Mouse (Mus musculus): ENCODE data around the gene Olfr523. TPM values are rescaled to one million over a fixed set of nuclear protein-coding genes. Genes with fewer than 3 reads are reported as not detected.

The Olfr523 gene
- polyA plus RNA-seq, 1 experiment, result not detected

DNA sequence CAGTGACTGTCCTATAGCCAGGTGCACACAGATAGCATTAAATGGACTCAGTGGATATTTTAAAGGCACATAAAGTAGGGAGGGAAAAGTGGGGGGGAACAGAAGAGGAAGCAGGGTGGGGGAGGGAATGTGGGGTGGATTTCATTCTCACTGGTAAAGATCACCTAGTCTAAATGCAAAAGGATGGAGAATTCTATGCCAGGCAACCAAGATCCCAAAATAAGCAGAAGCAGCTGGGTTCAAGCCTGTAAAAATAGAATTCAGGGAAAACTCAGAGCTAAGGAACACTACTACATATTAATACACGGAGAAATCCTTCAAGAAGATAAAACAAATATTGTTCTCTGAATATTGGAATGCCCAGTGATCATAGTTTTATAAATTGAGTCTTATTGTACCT, 5.1 kb upstream of the Olfr523 start:
- TF ChIP-seq POLR2A (IDR thresholded peaks at IDR 0.05; ENCODE audit: extremely low read depth, insufficient read depth, low read length) (no peak), CTCF (IDR thresholded peaks at IDR 0.05; ENCODE audit: extremely low read depth, insufficient read depth, low read length) (no peak)
- no peak overlapping the region for H3K4me3 ChIP-seq (ENCODE audit: insufficient read depth, low read length)
- H3K4me1 ChIP-seq (ENCODE audit: control insufficient read depth, insufficient read depth, low read length), result peaks cover 3% of the 10 kb centered on the region; the same call in 1 of the 2 replicates
- 0 out of 2 replicates have a peak overlapping the region, but pooled peaks have one; percentile 29 for H3K27ac ChIP-seq (ENCODE audit: insufficient read depth, low read length)

DNA sequence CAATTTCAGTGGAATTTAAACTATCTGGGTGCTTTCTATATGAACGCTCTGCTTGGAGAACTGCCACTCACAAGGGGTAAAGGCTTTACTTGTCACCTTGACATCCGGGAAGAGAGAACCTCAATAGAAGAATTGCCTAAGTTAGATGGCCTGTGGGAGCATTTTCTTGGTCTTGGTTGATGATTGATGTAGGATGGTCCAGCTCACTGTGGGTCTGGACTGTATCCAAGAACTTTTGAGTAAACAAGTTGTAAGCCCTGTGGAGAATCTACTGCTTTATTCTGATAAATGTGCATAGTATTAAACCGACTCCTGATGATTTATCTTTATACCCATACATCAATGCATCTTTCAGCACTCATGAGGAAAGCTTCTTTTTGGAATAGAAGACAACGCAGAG, 3.6 kb upstream of the Olfr523 start:
- H3K27ac ChIP-seq (ENCODE audit: insufficient read depth, low read length), result no peak overlapping the region
- H3K4me3 ChIP-seq (ENCODE audit: insufficient read depth, low read length), result no peak overlapping the region
- TF ChIP-seq CTCF (IDR thresholded peaks at IDR 0.05; ENCODE audit: extremely low read depth, insufficient read depth, low read length) (no peak), POLR2A (IDR thresholded peaks at IDR 0.05; ENCODE audit: extremely low read depth, insufficient read depth, low read length) (no peak)
- H3K4me1 ChIP-seq (ENCODE audit: control insufficient read depth, insufficient read depth, low read length), result peaks cover 3% of the 10 kb centered on the region; the same call in 1 of the 2 replicates

DNA sequence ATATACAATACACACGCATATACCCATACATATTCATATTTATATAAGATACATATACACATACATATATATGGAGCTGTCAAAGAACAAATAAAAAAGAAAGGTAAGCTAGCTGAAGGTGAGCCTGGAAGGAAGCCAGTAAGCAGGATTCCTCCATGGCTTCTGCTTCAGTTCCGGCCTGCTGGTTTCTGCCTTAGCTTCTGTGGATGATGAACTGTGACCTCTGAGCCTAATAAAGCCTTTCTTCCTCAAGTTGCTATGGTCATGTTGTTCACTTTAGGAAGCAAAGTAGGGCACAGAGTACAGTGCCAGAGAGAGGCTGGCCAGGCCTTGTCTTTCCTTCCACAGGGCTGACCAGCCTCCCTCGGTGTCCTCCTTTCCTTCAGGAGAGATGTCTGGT, 2.2 kb upstream of the Olfr523 start:
- no peak overlapping the region for H3K4me3 ChIP-seq (ENCODE audit: insufficient read depth, low read length)
- no peak overlapping the region for H3K27ac ChIP-seq (ENCODE audit: insufficient read depth, low read length)
- TF ChIP-seq CTCF (IDR thresholded peaks at IDR 0.05; ENCODE audit: extremely low read depth, insufficient read depth, low read length) (no peak), POLR2A (IDR thresholded peaks at IDR 0.05; ENCODE audit: extremely low read depth, insufficient read depth, low read length) (no peak)
- peaks cover 3% of the 10 kb centered on the region; the same call in 1 of the 2 replicates for H3K4me1 ChIP-seq (ENCODE audit: control insufficient read depth, insufficient read depth, low read length)

DNA sequence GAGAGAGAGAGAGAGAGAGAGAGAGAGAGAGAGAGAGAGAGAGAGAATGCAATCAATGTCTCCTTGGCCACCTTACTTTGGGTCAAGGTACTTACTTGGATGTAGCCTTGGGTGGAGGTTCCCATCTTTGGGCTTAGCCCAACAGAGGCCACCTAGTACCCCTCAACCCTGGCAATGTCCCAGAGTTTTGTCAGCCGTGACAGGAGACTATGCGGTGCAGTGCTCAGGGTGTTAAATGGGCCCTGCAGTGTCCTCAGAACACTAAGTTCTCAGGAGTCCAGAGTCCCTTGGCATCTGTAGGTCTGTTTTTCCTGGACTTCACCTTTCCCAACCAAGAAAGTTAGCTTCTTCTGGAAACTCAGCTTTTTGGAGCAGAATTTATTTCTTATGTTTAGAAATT, 6.2 kb downstream of the Olfr523 start:
- no peak for TF ChIP-seq CTCF (IDR thresholded peaks at IDR 0.05; ENCODE audit: extremely low read depth, insufficient read depth, low read length)
- no peak for TF ChIP-seq POLR2A (IDR thresholded peaks at IDR 0.05; ENCODE audit: extremely low read depth, insufficient read depth, low read length)
- Histone ChIP-seq H3K27ac (ENCODE audit: insufficient read depth, low read length) (no peak overlapping the region), H3K4me3 (ENCODE audit: insufficient read depth, low read length) (no peak overlapping the region), H3K4me1 (ENCODE audit: control insufficient read depth, insufficient read depth, low read length) (no peaks in the 10 kb centered on the region)

DNA sequence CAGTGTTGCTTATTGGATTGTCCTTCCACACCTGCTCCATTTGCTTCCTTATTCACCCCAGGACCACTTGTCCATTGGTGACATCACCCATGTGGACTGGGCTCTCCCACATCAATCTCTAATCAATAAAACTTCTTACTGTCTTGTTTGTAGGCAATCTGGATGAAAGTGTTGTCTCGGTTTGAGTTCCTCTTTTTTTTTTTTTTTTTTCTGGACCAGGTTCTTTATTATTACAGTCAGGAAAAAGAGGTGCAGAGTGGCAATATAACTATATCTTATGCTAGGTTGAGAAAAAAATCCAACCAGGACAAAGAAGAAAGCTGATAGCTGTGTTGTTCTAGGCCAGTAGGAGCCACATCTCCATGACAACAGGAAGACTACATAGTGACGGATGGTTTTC, 7.7 kb downstream of the Olfr523 start:
- Histone ChIP-seq H3K27ac (ENCODE audit: insufficient read depth, low read length) (no peak overlapping the region), H3K4me3 (ENCODE audit: insufficient read depth, low read length) (no peak overlapping the region), H3K4me1 (ENCODE audit: control insufficient read depth, insufficient read depth, low read length) (no peaks in the 10 kb centered on the region)
- no peak for TF ChIP-seq POLR2A (IDR thresholded peaks at IDR 0.05; ENCODE audit: extremely low read depth, insufficient read depth, low read length)

DNA sequence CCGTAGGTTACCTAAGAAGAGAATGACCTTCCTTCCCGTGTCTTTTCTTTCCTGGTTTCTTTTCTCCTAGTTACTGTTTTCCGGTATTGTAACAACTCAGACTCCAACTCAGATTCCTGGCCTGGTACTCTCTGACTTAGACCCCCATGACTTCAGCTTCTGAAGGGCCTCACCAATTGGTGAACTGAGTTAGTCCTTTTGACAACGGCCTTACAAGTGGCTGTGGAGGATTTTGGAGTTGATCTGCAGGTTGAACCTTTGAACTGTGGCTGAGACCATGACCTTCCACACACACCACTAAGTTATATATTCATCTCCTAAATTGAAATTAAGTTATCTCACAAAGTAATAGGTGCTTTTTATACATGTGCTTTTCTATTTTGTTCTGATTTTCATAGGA, 11.2 kb downstream of the Olfr523 start:
- Histone ChIP-seq H3K4me1 (ENCODE audit: control insufficient read depth, insufficient read depth, low read length) (no peaks in the 10 kb centered on the region), H3K27ac (ENCODE audit: insufficient read depth, low read length) (no peak overlapping the region), H3K4me3 (ENCODE audit: insufficient read depth, low read length) (no peak overlapping the region)
- TF ChIP-seq CTCF (IDR thresholded peaks at IDR 0.05; ENCODE audit: extremely low read depth, insufficient read depth, low read length) (no peak), POLR2A (IDR thresholded peaks at IDR 0.05; ENCODE audit: extremely low read depth, insufficient read depth, low read length) (no peak)

DNA sequence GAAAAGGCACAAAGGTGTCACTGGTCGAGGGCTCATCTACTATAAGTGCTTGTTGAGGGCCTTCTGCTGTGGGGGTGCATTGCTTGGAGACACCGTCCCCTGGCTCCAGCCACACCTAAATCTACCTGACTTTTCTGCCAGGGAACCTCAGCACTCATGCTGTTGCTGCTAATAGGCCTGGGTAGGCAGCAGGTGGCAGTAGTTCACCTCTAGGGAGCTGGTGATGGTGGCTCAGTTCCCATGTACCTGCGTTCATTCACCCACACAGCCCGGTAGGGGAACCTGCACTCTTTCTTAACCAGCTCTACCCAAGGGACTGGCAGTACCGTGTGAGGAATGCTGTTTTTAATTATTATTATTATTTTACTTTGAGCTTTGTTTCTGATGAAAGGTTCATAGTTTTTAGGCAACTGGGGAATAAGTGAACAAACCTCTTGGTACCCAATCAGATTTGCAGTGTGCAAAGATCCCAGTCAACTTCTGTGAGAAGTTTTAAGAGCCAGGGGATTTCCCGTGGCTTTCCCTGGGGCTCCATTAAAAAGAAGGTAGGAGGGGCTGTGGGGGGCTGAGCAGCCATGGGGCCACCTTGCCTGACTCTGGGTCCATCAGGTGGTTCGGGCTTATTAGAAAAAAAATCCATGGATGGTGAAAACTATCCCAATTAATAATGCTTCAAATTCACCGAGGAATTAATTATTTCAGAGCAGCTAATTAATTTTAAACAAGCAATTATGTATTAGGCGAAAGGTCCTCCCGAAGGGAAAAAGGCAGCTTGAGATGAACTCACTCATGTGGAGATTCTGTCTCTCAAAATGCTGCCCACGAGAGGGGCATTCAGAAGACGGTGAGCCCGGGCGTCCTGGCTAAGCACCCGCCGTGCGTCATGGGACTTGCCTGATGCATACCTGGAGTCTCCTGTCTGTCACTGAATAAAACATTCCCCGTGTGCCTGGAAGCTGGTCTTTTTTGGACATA, 13.9 kb downstream of the Olfr523 start:
- H3K4me1 ChIP-seq (ENCODE audit: control insufficient read depth, insufficient read depth, low read length), result no peaks in the 10 kb centered on the region
- no peak overlapping the region for H3K4me3 ChIP-seq (ENCODE audit: insufficient read depth, low read length)
- no peak overlapping the region for H3K27ac ChIP-seq (ENCODE audit: insufficient read depth, low read length)
- peak; percentile 74 for TF ChIP-seq CTCF (IDR thresholded peaks at IDR 0.05; ENCODE audit: extremely low read depth, insufficient read depth, low read length)
- TF ChIP-seq POLR2A (IDR thresholded peaks at IDR 0.05; ENCODE audit: extremely low read depth, insufficient read depth, low read length), result no peak

DNA sequence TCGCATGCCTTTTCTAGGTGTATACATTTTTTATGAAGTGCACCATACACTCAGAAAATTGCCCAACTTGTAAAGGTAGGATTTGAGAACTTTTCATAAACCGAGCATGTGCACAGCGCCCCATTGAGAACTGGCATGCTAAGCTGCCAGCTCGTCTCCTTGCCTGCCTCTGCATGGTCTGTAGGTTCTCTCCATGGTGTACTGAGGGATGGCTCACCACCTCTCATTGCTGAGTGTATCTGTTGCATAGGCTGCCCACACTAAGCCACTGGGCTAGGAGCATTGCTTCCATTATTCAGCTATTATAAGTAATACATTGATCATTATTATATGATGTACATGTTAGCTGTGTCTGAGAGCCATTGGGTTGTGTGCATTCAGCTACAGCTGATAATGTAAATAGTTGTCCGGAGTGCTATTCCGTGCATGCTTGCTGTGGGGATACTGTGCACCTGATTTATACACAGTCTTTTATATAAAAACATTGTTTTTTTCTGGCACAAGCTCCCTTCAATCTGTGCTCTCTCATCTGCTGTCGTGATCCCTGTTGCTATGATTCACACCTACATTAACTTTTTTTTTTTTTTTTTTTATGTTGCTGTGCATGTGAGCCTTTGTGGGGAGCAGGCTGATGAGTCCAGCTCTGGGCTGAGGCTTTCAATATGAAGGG, 14.8 kb downstream of the Olfr523 start:
- no peak for TF ChIP-seq POLR2A (IDR thresholded peaks at IDR 0.05; ENCODE audit: extremely low read depth, insufficient read depth, low read length)
- TF ChIP-seq CTCF (IDR thresholded peaks at IDR 0.05; ENCODE audit: extremely low read depth, insufficient read depth, low read length), result no peak
- no peaks in the 10 kb centered on the region for H3K4me1 ChIP-seq (ENCODE audit: control insufficient read depth, insufficient read depth, low read length)
- H3K4me3 ChIP-seq (ENCODE audit: insufficient read depth, low read length), result no peak overlapping the region
- no peak overlapping the region for H3K27ac ChIP-seq (ENCODE audit: insufficient read depth, low read length)

DNA sequence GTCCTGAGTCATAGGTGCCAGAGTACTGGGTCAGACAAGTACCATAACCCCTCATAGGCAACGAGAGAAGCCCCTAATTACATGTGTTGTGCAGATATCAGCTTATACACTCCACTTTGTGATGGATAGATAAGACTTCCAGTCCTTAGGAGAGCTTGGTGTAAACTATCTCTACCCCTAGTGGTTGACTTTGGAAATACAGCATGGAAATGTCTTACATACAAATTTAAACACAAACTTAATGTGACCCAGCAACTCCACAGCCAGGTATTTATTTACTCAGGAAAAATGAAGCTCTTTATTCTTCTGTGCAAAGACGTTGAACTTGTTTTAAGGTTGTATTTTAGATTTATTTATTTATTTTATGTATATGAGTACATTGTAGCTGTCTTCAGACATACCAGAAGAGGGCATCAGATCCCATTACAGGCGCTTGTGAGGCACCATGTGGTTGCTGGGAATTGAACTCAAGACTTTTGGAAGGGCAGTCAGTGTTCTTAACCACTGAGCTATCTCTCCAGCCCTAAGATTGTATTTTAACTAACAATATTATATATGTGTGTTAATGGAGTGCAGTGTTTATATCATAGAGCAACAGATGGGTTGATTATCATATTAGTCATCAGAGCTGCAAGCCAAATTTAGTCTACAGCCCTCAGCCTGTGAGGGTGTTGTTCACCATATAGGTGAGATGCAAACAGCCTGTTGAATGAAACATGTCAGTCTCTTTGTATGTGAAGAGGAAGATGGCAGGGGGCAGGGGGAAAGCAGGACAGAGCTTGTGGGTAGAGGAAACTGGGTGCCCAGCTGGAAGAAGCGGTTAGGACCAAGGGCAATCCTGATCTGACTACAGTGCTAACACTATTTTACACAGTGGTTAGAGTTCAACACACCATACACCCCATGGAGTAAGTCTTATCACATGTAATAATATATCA, 15.6 kb downstream of the Olfr523 start:
- Histone ChIP-seq H3K27ac (ENCODE audit: insufficient read depth, low read length) (no peak overlapping the region), H3K4me1 (ENCODE audit: control insufficient read depth, insufficient read depth, low read length) (no peaks in the 10 kb centered on the region), H3K4me3 (ENCODE audit: insufficient read depth, low read length) (no peak overlapping the region)
- no peak for TF ChIP-seq CTCF (IDR thresholded peaks at IDR 0.05; ENCODE audit: extremely low read depth, insufficient read depth, low read length)
- no peak for TF ChIP-seq POLR2A (IDR thresholded peaks at IDR 0.05; ENCODE audit: extremely low read depth, insufficient read depth, low read length)
